Comparison of ENCODE assay signal across 8 mouse cellular contexts in the genomic region with DNA sequence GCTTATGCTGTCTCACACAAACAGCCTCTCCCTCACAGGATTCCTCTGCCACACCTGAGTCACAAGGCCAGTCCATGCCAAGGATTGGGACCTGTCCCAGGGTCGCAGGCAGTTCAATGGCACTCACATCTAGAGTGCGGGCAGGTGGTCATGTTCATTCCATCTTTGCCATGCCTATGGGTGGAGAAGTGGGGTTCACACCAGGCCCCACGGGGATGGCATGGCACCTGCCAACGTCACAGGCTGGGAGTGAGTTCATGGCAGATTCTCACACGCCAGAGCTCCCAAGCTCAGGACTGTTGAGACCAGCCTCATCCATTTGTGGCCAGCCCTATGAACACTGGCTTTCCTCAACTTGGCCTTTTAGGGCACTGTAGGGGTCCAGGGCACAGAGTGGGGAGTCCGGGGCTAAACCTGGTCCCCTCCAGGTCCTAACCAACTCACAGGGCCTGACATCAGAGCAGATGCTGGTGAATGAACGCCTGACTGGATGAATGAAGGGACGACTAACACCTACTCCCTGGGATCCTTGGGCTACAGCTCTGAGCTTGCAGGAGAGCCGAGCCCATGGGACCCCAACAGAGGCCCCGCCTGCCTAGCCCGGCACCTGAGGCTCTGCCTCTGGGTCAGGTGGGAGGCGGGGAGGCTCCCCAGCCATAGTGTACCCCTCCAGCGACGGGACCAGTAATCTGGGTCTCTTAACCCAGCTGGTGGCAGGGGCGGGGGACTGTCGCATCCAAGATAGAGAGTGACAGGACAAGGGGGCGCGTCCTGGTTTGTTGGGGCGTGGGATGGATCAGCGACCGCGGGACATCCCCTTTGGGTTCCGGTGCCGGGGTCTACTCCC. TPM values are rescaled to one million over a fixed set of nuclear protein-coding genes. Genes with fewer than 3 reads are reported as not detected.
A peak's percentile ranks its signal among the peaks of the same experiment; 100 is the strongest.
DNase-seq lines count a peak whose midpoint lies in the region; ATAC-seq and TF ChIP-seq lines count a peak whose summit lies in the region.

No protein-coding gene starts in this region.

- 35% methylated on average over 24 of the region's 24 CpGs for WGBS in heart, adult 2 months
- 14% methylated on average over 24 of the region's 24 CpGs for WGBS in limb, embryonic 15.5 days
- 24% methylated on average over 24 of the region's 24 CpGs for WGBS in thymus, adult 2 months

- H3K4me2 ChIP-seq in limb, embryonic 15.5 days, result peak overlapping the region; percentile 97

- H3K9ac ChIP-seq in heart, adult 2 months (ENCODE audit: low read depth, low read length), result peak overlapping the region; percentile 86
- H3K9ac ChIP-seq in limb, embryonic 15.5 days, result peak overlapping the region; percentile 51; the same call in 1 of the 2 replicates

- peaks cover 22% of the 10 kb centered on the region for H3K4me1 ChIP-seq in heart, adult 2 months (ENCODE audit: control insufficient read depth, insufficient read depth, low read length)
- peaks cover 9% of the 10 kb centered on the region for H3K4me1 ChIP-seq in testis, adult 2 months (ENCODE audit: control insufficient read depth, insufficient read depth, low read length)
- peaks cover 37% of the 10 kb centered on the region for H3K4me1 ChIP-seq in limb, embryonic 15.5 days
- H3K4me1 ChIP-seq in thymus, adult 2 months (replicated peaks; ENCODE audit: control insufficient read depth, insufficient read depth, low read length), result no peaks in the 10 kb centered on the region

- no peaks in the 10 kb centered on the region for H3K36me3 ChIP-seq in heart, adult 2 months (ENCODE audit: control insufficient read depth, insufficient read depth, low read length)
- H3K36me3 ChIP-seq in testis, adult 2 months (ENCODE audit: control insufficient read depth, insufficient read depth, low read length), result no peaks in the 10 kb centered on the region
- no peaks in the 10 kb centered on the region for H3K36me3 ChIP-seq in limb, embryonic 15.5 days
- no peaks in the 10 kb centered on the region for H3K36me3 ChIP-seq in thymus, adult 2 months (ENCODE audit: control insufficient read depth, insufficient read depth, low read length)

- no peaks in the 10 kb centered on the region for H3K9me3 ChIP-seq in limb, embryonic 15.5 days

- no peak for TF ChIP-seq EP300 in heart, adult 2 months (IDR thresholded peaks at IDR 0.05; ENCODE audit: insufficient read depth, low read depth, low read length)

- no peaks in the 10 kb centered on the region for H3K27me3 ChIP-seq in heart, adult 2 months (ENCODE audit: control insufficient read depth, insufficient read depth, low read length)
- H3K27me3 ChIP-seq in testis, adult 2 months (ENCODE audit: control insufficient read depth, insufficient read depth, low read length), result no peaks in the 10 kb centered on the region; the same call in 1 of the 2 replicates
- peaks cover 60% of the 10 kb centered on the region for H3K27me3 ChIP-seq in limb, embryonic 15.5 days
- H3K27me3 ChIP-seq in thymus, adult 2 months (ENCODE audit: control insufficient read depth, insufficient read depth, low read length), result peaks cover 4% of the 10 kb centered on the region; the same call in 1 of the 2 replicates

- no peak for ATAC-seq in limb, embryonic 15.5 days (ENCODE audit: insufficient number of reproducible peaks, low FRiP score, low TSS enrichment, low read depth)
- ATAC-seq in CD4-positive, CD25-positive, alpha-beta regulatory T cell, adult 4 months, result no peak

- DNase-seq in heart, adult 2 months, result peak in 1 of 2 experiments; percentile 27
- no peak for DNase-seq in heart, adult 11 months
- DNase-seq in testis, postnatal 10 days (ENCODE audit: low spot score), result no peak
- no peak for DNase-seq in adrenal gland, adult 2 months
- DNase-seq in thymus, adult 2 months, result no peak

- peak overlapping the region; percentile 54 for H3K4me3 ChIP-seq in heart, adult 2 months
- peak overlapping the region; percentile 37 for H3K4me3 ChIP-seq in testis, adult 2 months (ENCODE audit: control insufficient read depth, low read depth, low read length)
- peak overlapping the region; percentile 56 for H3K4me3 ChIP-seq in limb, embryonic 15.5 days
- no peak overlapping the region for H3K4me3 ChIP-seq in thymus, adult 2 months (ENCODE audit: control insufficient read depth, insufficient read depth, low read length)

- H3K27ac ChIP-seq in heart, adult 2 months, result no peak overlapping the region
- H3K27ac ChIP-seq in testis, adult 2 months (ENCODE audit: control insufficient read depth, insufficient read depth, low read depth, low read length), result no peak overlapping the region
- no peak overlapping the region for H3K27ac ChIP-seq in limb, embryonic 15.5 days
- H3K27ac ChIP-seq in thymus, adult 2 months (ENCODE audit: control insufficient read depth, insufficient read depth, low read length), result no peak overlapping the region

- H3K79me2 ChIP-seq in heart, adult 2 months (replicated peaks; ENCODE audit: control insufficient read depth, insufficient read depth, low read length), result no peaks in the 10 kb centered on the region

- intact Hi-C loops in heart, adult 2 months (cut with DNase I), result no loop called here

- no peak for TF ChIP-seq CTCF in heart, adult 2 months (IDR thresholded peaks at IDR 0.05)
- no peak for TF ChIP-seq CTCF in testis, adult 2 months (IDR thresholded peaks at IDR 0.05; ENCODE audit: control insufficient read depth, insufficient read depth, insufficient replicate concordance, low read depth, low read length)
- no peak for TF ChIP-seq CTCF in thymus, adult 2 months (IDR thresholded peaks at IDR 0.05; ENCODE audit: borderline replicate concordance, control insufficient read depth, extremely low read depth, insufficient read depth, low read length, poor library complexity)

- no peak for TF ChIP-seq POLR2A in heart, adult 2 months (IDR thresholded peaks at IDR 0.05; ENCODE audit: insufficient read depth, low read depth, low read length)
- TF ChIP-seq POLR2A in testis, adult 2 months (IDR thresholded peaks at IDR 0.05; ENCODE audit: control insufficient read depth, low read depth, low read length), result no peak
- TF ChIP-seq POLR2A in thymus, adult 2 months (IDR thresholded peaks at IDR 0.05; ENCODE audit: control insufficient read depth, extremely low read depth, insufficient read depth, low read length, poor library complexity), result no peak

RNA-seq across cellular contexts. Expression of gene Pitpnm3, which starts 0.8 kb away (rescaled TPM):
- 1 to 10 TPM; 1.2 to 2.0 TPM for total RNA-seq in heart, adult 2 months (2021)
- 5.1 TPM in 2 replicates for polyA plus RNA-seq in heart, adult 2 months (2012; rRNA removed)
- polyA plus RNA-seq in testis, adult 2 months (2012; rRNA removed), result 2.6 and 3.2 TPM in 2 replicates
- polyA plus RNA-seq in limb, embryonic 15.5 days (2015; fragmentation: Nextera tagmentation; extraction: Ambion mirVana), result 0.68 and 0.70 TPM in 2 replicates
- 1 to 10 TPM; 1.8 to 4.5 TPM for total RNA-seq in adrenal gland, adult 2 months (2021)
- polyA plus RNA-seq in adrenal gland, adult 2 months (2012; rRNA removed), result 4.0 and 6.6 TPM in 2 replicates
- polyA plus RNA-seq in thymus, adult 2 months (2012; rRNA removed), result 0.92 and 1.1 TPM in 2 replicates
- polyA plus RNA-seq in CD4-positive, CD25-positive, alpha-beta regulatory T cell, adult 4 months (2017; shearing (Covaris generic)), result under 1 TPM in 1 of 2 experiments, not detected in 1; 0.11 TPM
